Mouse (Mus musculus): ENCODE measurements around the gene Bdh2. TPM values are rescaled to one million over a fixed set of nuclear protein-coding genes. Genes with fewer than 3 reads are reported as not detected.

The Bdh2 gene
- polyA plus RNA-seq (2015; fragmentation: Illumina TruSeq; extraction: RNeasy Lipid Tissue Mini Kit (QIAGEN cat#74804); ENCODE audit: insufficient read depth, low replicate concordance), result not detected

DNA sequence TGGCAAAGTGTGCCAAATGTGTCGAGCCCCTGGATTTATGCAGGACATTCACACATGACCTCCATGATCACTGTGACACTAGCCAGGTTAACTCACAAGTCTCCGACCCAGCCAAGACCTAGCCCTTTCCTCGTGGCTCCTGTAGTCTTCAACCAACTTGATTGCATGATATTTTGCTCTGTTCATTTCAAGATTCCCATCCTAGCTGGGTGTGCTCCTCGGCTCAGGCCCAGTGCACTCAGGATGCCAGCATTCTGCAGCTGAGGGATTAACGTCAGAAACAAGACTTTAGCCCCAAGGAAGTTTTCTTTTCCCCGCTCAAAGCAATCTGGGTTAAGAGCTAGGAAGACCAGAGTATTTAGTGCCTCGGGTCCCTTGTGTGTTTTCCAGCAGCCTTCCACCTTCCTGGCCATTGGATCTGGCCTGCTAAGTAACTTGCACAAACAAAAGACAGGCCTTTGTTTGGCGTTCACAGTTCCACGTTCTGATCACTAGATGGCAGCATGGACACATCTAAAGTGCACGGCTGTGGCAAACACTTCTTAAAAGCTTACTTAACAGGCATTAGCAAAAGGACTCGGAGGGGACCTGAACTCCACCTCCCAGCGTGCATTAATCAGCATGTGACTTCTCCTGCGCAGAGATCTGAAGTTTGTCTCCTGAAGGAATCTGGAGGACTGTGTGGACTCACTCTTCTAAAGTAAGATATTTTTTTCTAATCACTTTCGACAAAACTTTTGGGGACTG, at the start of gene Bdh2:
TSS of gene Bdh2 (plus strand) at position 553 of the 747 bp plus-strand sequence.

DNA sequence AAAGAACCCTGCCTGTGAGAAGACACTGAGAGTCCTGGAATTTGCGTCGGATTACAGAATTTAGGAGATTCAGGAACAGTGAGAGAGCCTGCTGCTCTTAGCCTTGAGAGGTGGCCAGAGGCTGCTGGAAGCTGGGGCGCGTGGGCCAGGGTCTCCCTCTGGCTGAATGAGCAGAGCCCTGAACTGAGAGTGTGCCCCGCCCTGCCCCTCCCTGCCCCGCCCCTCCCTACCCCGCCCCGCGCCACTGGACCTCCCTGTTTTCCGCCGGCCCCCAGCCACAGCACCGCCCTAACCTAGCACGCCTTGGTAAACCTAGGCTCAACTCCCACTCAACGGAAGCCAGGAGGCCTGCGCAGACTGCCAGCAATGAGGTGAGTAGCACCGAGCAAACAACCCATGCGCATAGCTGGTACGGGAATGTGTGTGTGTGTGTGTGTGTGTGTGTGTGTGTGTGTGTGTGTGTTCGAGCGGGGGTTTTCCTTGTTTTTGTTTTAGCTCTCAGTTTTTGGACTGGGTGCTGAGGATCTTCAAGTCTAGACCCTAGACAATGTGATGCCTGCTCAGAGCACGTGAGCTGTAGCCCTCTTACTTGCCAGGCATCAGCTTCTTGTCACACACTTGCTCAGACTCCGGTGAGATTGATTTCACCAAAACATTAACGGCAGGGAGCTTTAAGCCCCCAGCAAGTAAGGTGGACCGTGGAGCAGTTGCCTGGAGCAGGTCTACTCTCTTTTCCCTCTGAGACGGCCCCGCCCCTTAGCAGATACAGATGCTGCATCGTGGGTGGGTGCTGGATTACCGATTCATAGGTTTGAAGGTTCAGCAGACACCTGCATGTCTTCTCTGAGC, 26.6 kb downstream of the Bdh2 start, which contains the start of gene Slc9b2:
TSS of gene Slc9b2 (plus strand) at position 290 of the 849 bp plus-strand sequence.

DNA sequence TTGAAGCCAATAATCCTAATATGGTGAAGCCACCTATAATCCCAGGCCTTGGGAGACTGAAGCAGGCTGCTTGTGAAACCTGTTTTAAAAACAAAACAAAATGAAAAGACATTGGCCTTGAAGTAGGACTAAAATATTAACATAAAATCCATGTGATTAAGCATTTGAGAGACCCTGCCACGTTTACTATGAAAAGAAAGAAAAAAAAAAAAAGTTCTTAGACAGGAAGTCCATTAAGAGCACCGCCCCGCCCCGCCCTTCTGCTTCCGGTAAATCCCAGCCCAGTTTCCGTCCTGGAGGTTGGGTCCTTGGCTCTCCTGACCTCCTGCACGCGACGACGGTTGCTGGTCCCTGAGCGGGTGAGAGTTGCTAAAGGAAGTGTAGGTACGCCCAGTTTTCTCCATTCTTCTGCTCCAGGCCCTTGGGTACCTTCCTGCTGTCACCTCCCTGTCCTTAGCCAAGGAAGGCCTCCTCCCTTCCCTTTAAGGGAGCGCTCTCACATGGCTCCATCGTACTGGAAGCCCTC, 66.8 kb downstream of the Bdh2 start, which contains the start of gene Slc9b1:
TSS of gene Slc9b1 (plus strand) at position 291 of the 526 bp plus-strand sequence.

Other genes starting within 250 kb of the Bdh2 start
- gene Cenpe, start 68.7 kb upstream of the Bdh2 start, polyA plus RNA-seq (2015; fragmentation: Illumina TruSeq; extraction: RNeasy Lipid Tissue Mini Kit (QIAGEN cat#74804); ENCODE audit: insufficient read depth, low replicate concordance), result 9.7 TPM
- 0.57 TPM for gene Slc9b2, start 26.5 kb downstream of the Bdh2 start, polyA plus RNA-seq (2015; fragmentation: Illumina TruSeq; extraction: RNeasy Lipid Tissue Mini Kit (QIAGEN cat#74804); ENCODE audit: insufficient read depth, low replicate concordance)
- gene Slc9b1, start 66.8 kb downstream of the Bdh2 start, polyA plus RNA-seq (2015; fragmentation: Illumina TruSeq; extraction: RNeasy Lipid Tissue Mini Kit (QIAGEN cat#74804); ENCODE audit: insufficient read depth, low replicate concordance), result not detected
- 86.8 TPM for gene Cisd2, start 142.7 kb downstream of the Bdh2 start, polyA plus RNA-seq (2015; fragmentation: Illumina TruSeq; extraction: RNeasy Lipid Tissue Mini Kit (QIAGEN cat#74804); ENCODE audit: insufficient read depth, low replicate concordance)
- gene Ube2d3, start 156.9 kb downstream of the Bdh2 start, polyA plus RNA-seq (2015; fragmentation: Illumina TruSeq; extraction: RNeasy Lipid Tissue Mini Kit (QIAGEN cat#74804); ENCODE audit: insufficient read depth, low replicate concordance), result 601 TPM
- gene Manba, start 204.4 kb downstream of the Bdh2 start, polyA plus RNA-seq (2015; fragmentation: Illumina TruSeq; extraction: RNeasy Lipid Tissue Mini Kit (QIAGEN cat#74804); ENCODE audit: insufficient read depth, low replicate concordance), result 23.4 TPM